Mouse (Mus musculus) liver, embryonic 14.5 days (tissue): Measurements from ENCODE around the gene Olfr963.

Experiments used
- CTCF ChIP-seq: IDR thresholded peaks from 2 replicates; pipeline ENCODE4 v1.5.1; 2016; ENCODE audit warnings: antibody characterized with exemption, low read depth, control low read depth
- EP300 ChIP-seq: IDR thresholded peaks from 2 replicates; pipeline ENCODE4 v1.6.1; 2016; ENCODE audit warnings: antibody characterized with exemption, low read depth

DNA sequence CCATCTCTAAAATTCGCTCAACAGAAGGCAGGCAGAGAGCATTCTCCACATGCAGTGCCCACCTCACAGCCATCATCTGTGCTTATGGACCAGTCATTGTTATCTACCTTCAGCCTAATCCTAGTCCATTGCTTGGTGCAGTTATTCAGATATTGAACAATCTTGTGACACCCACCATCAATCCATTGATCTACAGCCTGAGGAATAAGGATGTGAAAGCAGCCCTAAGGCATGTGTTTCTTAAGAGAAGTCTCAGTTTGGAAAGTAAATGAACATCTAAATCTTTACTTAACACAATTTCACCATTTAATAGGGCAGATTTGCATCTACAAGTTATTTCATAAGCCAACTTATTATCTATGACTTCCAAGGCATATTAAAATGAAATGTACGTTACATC lies 2.7 kb downstream of the Olfr963 start:
- no peak for TF ChIP-seq EP300
- no peak for TF ChIP-seq CTCF
